Mouse (Mus musculus) forebrain, embryonic 15.5 days (tissue): Measurements from ENCODE around the gene Fyttd1. TPM values are rescaled to one million over a fixed set of nuclear protein-coding genes. Genes with fewer than 3 reads are reported as not detected.
"Not testable (repeated sequence)": the region's sequence is repeated elsewhere in the genome, so short reads cannot be mapped to it uniquely, and the experiment has no call there.

Experiments
- ATAC-seq: fragments of 200-750 bp; cut with Nextera tagmentation; replicated peaks from 2 replicates; pipeline ENCODE4 v1.8.0; 2017; ENCODE audit warnings: mild to moderate bottlenecking, moderate TSS enrichment, moderate library complexity
- H3K27ac ChIP-seq: fragments of 300-500 bp; sonication (generic); replicated peaks from 2 replicates; pipeline ENCODE4 v1.5.1; 2015; ENCODE audit warnings: mild to moderate bottlenecking, inconsistent platforms
- H3K27me3 ChIP-seq: fragments of 300-500 bp; sonication (generic); 2 replicates; pipeline ENCODE4 v1.6.1; 2015; ENCODE audit warnings: inconsistent platforms
- H3K36me3 ChIP-seq: fragments of 300-500 bp; sonication (generic); 2 replicates; pipeline ENCODE4 v1.6.1; 2015; ENCODE audit warnings: mild to moderate bottlenecking, inconsistent platforms
- H3K4me1 ChIP-seq: fragments of 300-500 bp; sonication (generic); 2 replicates; pipeline ENCODE4 v1.6.1; 2015; ENCODE audit warnings: inconsistent platforms
- H3K4me2 ChIP-seq: fragments of 300-500 bp; sonication (generic); replicated peaks from 2 replicates; pipeline ENCODE4 v1.6.1; 2015; ENCODE audit warnings: mild to moderate bottlenecking, inconsistent platforms
- H3K4me3 ChIP-seq: fragments of 300-500 bp; sonication (generic); 2 replicates; pipeline ENCODE4 v1.5.1; 2015; ENCODE audit warnings: mild to moderate bottlenecking, inconsistent platforms
- H3K9ac ChIP-seq: fragments of 300-500 bp; sonication (generic); replicated peaks from 2 replicates; pipeline ENCODE4 v1.6.1; 2015; ENCODE audit warnings: mild to moderate bottlenecking, inconsistent platforms
- H3K9me3 ChIP-seq: fragments of 300-500 bp; sonication (generic); 2 replicates; pipeline ENCODE4 v1.6.1; 2016; ENCODE audit warnings: inconsistent platforms
- WGBS: fragments of 180-500 bp; shearing (Covaris S2); methylation state at CpG from one replicate; pipeline ENCODE4 v1.1.7; 2015; ENCODE audit warnings: mixed read lengths; 5-methylcytosine and 5-hydroxymethylcytosine counted together
- polyA plus RNA-seq: library from polyadenylated mRNA; unstranded; fragments of >200 nt; fragmentation: Nextera tagmentation; extraction: Ambion mirVana; gene quantifications from 2 replicates; pipeline ENCODE4 v1.2.1, GENCODE M21; 2015

Fyttd1 gene
- polyA plus RNA-seq, 1 experiment from 2014 or later, result 122 TPM

DNA sequence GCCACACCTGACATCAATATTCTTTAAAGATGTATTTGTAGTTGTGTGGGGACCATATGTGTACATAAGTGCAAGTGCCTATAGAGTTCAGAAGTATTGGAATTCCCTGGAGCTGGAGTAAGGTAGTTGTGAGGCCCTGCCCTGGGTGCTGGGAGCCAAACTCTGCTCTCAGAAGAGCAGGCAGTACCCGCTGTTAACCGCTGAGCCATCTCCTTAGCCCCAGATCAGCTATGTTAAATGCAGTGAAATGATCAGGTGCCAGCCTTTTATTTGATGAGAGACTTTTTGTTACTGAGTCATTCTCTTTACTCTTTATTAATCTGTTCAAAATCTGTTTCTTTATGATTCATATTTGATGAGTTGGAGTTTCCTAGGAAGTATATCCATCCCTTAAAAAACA, 52.6 kb downstream of the Fyttd1 start:
- Histone ChIP-seq H3K9me3 (no peaks in the 10 kb centered on the region), H3K9ac (no peak overlapping the region; the same call in 1 of the 2 replicates), H3K36me3 (no peaks in the 10 kb centered on the region), H3K27ac (peak overlapping the region; percentile 37; the same call in 1 of the 2 replicates), H3K4me2 (no peak overlapping the region), H3K27me3 (no peaks in the 10 kb centered on the region), H3K4me3 (no peak overlapping the region), H3K4me1 (peaks cover 10% of the 10 kb centered on the region; the same call in 1 of the 2 replicates)
- ATAC-seq, result no peak
- 15% methylated on average over 2 of the region's 2 CpGs for WGBS

DNA sequence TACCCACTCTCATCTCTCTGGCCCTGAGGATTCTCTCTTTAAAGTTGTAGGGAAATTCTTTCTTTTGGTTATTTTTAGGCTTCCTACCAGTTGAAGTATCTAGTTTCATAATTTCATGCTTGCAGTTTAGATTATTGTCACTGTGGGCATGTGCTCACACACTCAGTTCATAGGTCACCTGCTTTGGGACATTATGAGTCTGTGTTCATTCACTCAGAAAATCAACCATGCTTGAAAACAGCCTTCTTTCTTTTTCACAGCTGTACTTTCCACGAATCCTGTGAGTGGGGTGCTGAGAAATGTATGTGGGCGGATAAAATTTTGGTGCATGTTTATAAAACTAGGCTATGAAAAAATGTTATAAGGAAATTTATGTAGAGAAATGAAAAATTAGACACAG, 57.2 kb downstream of the Fyttd1 start:
- no peak overlapping the region for H3K4me2 ChIP-seq
- H3K4me1 ChIP-seq, result peaks cover 15% of the 10 kb centered on the region
- H3K4me3 ChIP-seq, result no peak overlapping the region
- no peak for ATAC-seq
- no peak overlapping the region for H3K9ac ChIP-seq
- WGBS, result 75% methylated on average over 2 of the region's 2 CpGs
- no peaks in the 10 kb centered on the region for H3K36me3 ChIP-seq
- H3K9me3 ChIP-seq, result no peaks in the 10 kb centered on the region
- H3K27ac ChIP-seq, result no peak overlapping the region
- H3K27me3 ChIP-seq, result no peaks in the 10 kb centered on the region

DNA sequence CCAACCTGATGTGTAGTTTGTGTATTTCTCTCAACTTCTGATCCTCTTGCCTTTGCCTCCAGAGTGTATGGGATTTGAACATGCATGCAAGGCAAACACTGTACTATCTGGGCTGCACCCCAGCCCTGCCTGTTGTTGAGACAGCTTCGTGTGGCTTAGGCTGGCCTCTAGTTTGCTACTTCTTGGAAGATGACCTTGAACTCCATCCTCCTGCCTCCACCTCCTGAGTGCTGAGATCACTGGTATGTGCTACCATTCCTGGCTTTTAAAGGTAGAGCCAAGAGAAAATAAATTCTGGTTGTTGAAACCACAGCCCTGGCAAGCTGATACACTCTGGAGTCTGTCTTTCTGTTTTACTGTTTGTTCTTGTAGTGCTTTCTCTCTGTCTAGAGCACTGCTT, 57.8 kb downstream of the Fyttd1 start:
- H3K9ac ChIP-seq, result no peak overlapping the region
- 79% methylated on average over 1 of the region's 1 CpGs for WGBS
- no peak for ATAC-seq
- H3K27me3 ChIP-seq, result no peaks in the 10 kb centered on the region
- no peak overlapping the region for H3K27ac ChIP-seq
- no peaks in the 10 kb centered on the region for H3K36me3 ChIP-seq
- no peak overlapping the region for H3K4me3 ChIP-seq
- H3K4me1 ChIP-seq, result peaks cover 11% of the 10 kb centered on the region; the same call in 1 of the 2 replicates
- H3K4me2 ChIP-seq, result no peak overlapping the region
- H3K9me3 ChIP-seq, result no peaks in the 10 kb centered on the region

DNA sequence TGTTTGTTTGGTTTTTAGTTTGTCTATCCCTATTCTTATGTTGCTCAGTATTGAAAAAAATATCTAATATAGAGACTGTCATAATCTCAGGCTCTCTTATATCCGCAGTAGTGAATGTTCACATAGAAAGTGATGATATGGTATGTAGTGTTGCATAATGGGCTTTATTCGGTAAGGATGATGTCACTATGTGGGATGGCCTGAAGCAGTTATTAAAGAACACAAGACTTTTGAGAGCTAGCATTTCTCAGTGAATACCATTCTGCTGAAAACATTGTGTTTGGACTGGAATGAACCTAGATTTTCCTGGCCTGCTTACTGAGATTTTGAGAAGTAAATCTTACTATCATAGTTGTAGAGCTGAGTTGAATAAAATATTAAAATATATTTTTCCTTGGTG, 60.1 kb downstream of the Fyttd1 start:
- Histone ChIP-seq H3K4me1 (peaks cover 10% of the 10 kb centered on the region), H3K36me3 (no peaks in the 10 kb centered on the region), H3K9me3 (no peaks in the 10 kb centered on the region), H3K27me3 (no peaks in the 10 kb centered on the region), H3K4me3 (no peak overlapping the region), H3K4me2 (no peak overlapping the region), H3K27ac (no peak overlapping the region), H3K9ac (no peak overlapping the region)
- WGBS, result 81% methylated on average over 2 of the region's 2 CpGs
- no peak for ATAC-seq

GRCm38 (mm10) chr16:32939301-32939700, 62.0 kb downstream of the Fyttd1 start:
- H3K4me1 ChIP-seq, result peaks cover 10% of the 10 kb centered on the region
- WGBS, result 22% methylated on average over 3 of the region's 3 CpGs
- not testable (repeated sequence) for ATAC-seq, H3K27me3 ChIP-seq, H3K27ac ChIP-seq, H3K36me3 ChIP-seq, H3K4me3 ChIP-seq, H3K9me3 ChIP-seq, H3K4me2 ChIP-seq, H3K9ac ChIP-seq

- H3K9ac ChIP-seq, H3K27ac ChIP-seq, H3K4me3 ChIP-seq, H3K9me3 ChIP-seq, ATAC-seq, H3K4me2 ChIP-seq, H3K36me3 ChIP-seq, H3K27me3 ChIP-seq: not testable (repeated sequence)
- WGBS, result 90% methylated on average over 4 of the region's 4 CpGs
- peaks cover 10% of the 10 kb centered on the region for H3K4me1 ChIP-seq
These were observed 62.4 kb downstream of the Fyttd1 start for GRCm38 (mm10) chr16:32939716-32940115.

DNA sequence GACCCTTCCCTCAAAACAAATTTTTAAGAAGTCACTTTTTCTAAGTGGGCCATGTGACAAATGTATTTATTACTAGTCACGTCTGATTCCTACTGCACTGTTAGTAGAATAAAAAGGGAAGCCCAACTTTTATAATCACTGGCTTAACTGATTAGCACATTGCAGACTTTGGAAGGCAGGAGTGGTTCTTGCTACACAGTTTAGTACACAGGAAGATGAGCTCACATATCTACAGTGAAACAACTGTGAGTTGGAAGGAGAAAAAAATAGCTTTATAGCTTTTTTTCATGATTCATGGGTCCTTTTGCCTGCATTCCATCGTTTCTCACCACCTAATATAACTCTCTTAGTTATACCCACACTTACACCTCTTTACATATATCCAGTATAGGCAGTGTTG, 63.9 kb downstream of the Fyttd1 start:
- H3K27ac ChIP-seq, H3K4me1 ChIP-seq, H3K36me3 ChIP-seq, H3K27me3 ChIP-seq, ATAC-seq, H3K4me3 ChIP-seq, H3K9ac ChIP-seq, H3K9me3 ChIP-seq, H3K4me2 ChIP-seq: not testable (repeated sequence)
- WGBS, result 91% methylated on average over 2 of the region's 2 CpGs

DNA sequence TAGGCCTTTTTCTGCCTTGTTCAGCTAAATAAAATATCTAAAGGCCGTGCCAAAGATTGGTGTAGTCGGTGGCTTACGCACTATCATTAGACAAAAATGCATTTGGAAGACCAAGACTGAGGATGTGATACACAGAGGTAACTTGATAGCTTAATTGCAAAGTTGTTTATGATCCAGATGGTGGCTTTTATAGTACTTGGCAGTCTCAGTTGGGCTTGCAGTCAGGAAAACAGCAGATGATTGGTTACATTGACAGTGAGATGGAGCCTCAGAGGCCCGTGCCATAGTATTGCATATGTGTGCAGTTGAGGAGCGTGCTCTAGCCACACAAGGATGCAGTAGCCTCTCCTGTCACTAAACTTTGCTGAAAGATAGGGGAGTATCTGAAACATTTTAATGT, 65.4 kb downstream of the Fyttd1 start:
- 54% methylated on average over 5 of the region's 5 CpGs for WGBS

GRCm38 (mm10) chr16:32945379-32945778, 68.1 kb downstream of the Fyttd1 start:
- Histone ChIP-seq H3K27me3 (no peaks in the 10 kb centered on the region), H3K4me2 (no peak overlapping the region), H3K27ac (no peak overlapping the region), H3K36me3 (no peaks in the 10 kb centered on the region), H3K9me3 (no peaks in the 10 kb centered on the region), H3K4me3 (no peak overlapping the region), H3K4me1 (peaks cover 4% of the 10 kb centered on the region; the same call in 1 of the 2 replicates), H3K9ac (no peak overlapping the region)
- WGBS, result 28% methylated on average over 5 of the region's 5 CpGs
- ATAC-seq, result no peak

More for the DNA sequence above, 65.4 kb downstream of the Fyttd1 start:
- 0 out of 2 replicates have a peak overlapping the region, but pooled peaks have one; percentile 1 for H3K27ac ChIP-seq
- no peak overlapping the region for H3K4me3 ChIP-seq
- no peak overlapping the region for H3K4me2 ChIP-seq
- no peaks in the 10 kb centered on the region for H3K9me3 ChIP-seq
- peaks cover 4% of the 10 kb centered on the region; the same call in 1 of the 2 replicates for H3K4me1 ChIP-seq
- peak; percentile 82 for ATAC-seq
- H3K27me3 ChIP-seq, result no peaks in the 10 kb centered on the region
- H3K36me3 ChIP-seq, result no peaks in the 10 kb centered on the region
- no peak overlapping the region for H3K9ac ChIP-seq

GRCm38 (mm10) chr16:32948016-32948415, 70.7 kb downstream of the Fyttd1 start:
- Histone ChIP-seq H3K4me3 (no peak overlapping the region), H3K4me2 (no peak overlapping the region), H3K4me1 (no peaks in the 10 kb centered on the region), H3K9me3 (no peaks in the 10 kb centered on the region), H3K27ac (no peak overlapping the region), H3K9ac (no peak overlapping the region), H3K27me3 (no peaks in the 10 kb centered on the region), H3K36me3 (peaks cover 6% of the 10 kb centered on the region; the same call in 1 of the 2 replicates)
- WGBS, result 80% methylated on average over 8 of the region's 8 CpGs
- ATAC-seq, result no peak

DNA sequence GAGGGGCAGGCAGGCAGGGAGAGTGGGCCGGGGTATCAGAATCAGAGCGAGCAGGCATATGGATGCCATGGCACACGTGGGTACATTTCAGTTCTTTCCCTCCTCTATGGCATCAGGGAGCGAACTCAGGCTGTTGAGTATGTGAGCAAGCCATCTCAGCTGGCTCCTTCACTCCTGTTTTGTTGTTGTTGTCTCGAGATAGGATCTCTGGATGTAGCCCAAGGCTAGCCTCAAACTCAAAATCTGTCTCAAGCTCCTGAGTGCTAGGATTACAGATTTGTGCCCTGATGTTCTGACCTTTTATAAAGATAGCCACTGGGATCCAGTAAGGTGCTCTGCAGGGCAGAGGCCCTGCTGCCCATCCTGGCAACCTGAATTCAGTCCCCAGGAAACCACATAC, 71.4 kb downstream of the Fyttd1 start:
- ATAC-seq, result no peak
- Histone ChIP-seq H3K36me3 (peaks cover 6% of the 10 kb centered on the region; the same call in 1 of the 2 replicates), H3K4me2 (no peak overlapping the region), H3K9me3 (no peaks in the 10 kb centered on the region), H3K4me3 (no peak overlapping the region), H3K27ac (no peak overlapping the region), H3K4me1 (no peaks in the 10 kb centered on the region), H3K27me3 (no peaks in the 10 kb centered on the region), H3K9ac (no peak overlapping the region)
- 63% methylated on average over 5 of the region's 5 CpGs for WGBS

- no peaks in the 10 kb centered on the region for H3K4me1 ChIP-seq
- no peak for ATAC-seq
- H3K9me3 ChIP-seq, result no peaks in the 10 kb centered on the region
- no peak overlapping the region for H3K27ac ChIP-seq
- H3K9ac ChIP-seq, result no peak overlapping the region
- H3K36me3 ChIP-seq, result peaks cover 6% of the 10 kb centered on the region; the same call in 1 of the 2 replicates
- H3K4me2 ChIP-seq, result no peak overlapping the region
- H3K27me3 ChIP-seq, result no peaks in the 10 kb centered on the region
- no peak overlapping the region for H3K4me3 ChIP-seq
These were observed 72.0 kb downstream of the Fyttd1 start for GRCm38 (mm10) chr16:32949281-32949680.

GRCm38 (mm10) chr16:32951074-32951473, 73.8 kb downstream of the Fyttd1 start:
- Histone ChIP-seq H3K27ac (no peak overlapping the region), H3K4me1 (no peaks in the 10 kb centered on the region), H3K4me3 (no peak overlapping the region), H3K27me3 (no peaks in the 10 kb centered on the region), H3K9ac (no peak overlapping the region), H3K36me3 (peaks cover 14% of the 10 kb centered on the region), H3K9me3 (no peaks in the 10 kb centered on the region), H3K4me2 (no peak overlapping the region)
- 86% methylated on average over 2 of the region's 2 CpGs for WGBS
- no peak for ATAC-seq
